Mouse (Mus musculus) activated CD4-positive, CD25-positive, alpha-beta regulatory T cell, adult 9 weeks (primary cell): ENCODE measurements around the gene Klhdc2. TPM values are rescaled to one million over a fixed set of nuclear protein-coding genes. Genes with fewer than 3 reads are reported as not detected.

Experiments used
- polyA plus RNA-seq: library from polyadenylated mRNA; unstranded; fragments of 100-300 nt; shearing (Covaris generic); gene quantifications from one replicate; pipeline ENCODE4 v1.2.1, GENCODE M21; 2017

Gene Klhdc2
- 11.5 TPM for polyA plus RNA-seq

GRCm38 (mm10) chr12:69296511-69297410 lies at the start of gene Klhdc2:
Gene Klhdc2 (plus strand): TSS chr12:69296681.

DNA sequence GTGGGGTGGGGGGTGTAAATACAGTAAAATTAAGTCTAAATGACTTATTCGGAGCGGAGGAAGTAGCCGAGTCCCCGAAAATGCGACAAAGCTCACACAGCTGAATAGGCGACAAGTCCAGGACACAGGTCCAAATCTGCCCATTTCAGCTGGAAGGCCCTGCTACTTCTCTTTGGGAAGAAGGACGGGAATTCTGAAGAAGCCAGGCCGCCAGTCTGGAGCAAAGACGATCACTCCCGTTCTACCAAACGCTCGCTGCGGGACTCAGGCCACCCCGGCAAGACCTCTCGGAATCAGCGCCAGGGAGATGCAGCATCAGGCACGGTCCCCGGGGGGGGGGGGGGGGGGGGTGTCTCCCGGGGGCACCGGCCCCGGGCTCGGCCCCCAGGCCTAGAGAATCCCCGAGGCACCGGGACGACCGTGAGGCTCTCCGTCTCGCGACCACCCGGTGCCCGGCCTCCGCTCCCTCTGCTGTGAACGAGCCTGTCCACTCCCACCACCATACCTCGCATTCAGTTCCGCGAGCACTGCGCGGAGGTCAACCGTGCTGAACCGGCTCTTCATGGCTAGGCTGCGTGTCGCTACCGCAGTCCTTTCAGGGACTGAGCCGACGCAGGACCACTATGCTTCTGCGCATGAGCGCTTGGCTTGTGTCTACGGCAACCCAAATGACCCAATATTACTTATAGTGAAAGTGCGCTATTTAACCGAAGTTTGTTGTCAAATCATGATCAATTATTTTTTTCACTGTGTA lies 60.2 kb downstream of the Klhdc2 start, which contains the start of gene Nemf:
Gene Nemf (minus strand): TSS at position 620 of the 754 bp plus-strand sequence.

Other genes starting within 250 kb of the Klhdc2 start
- gene Rps29, start 137.5 kb upstream of the Klhdc2 start, polyA plus RNA-seq = 2,125 TPM
- gene Lrr1, start 127.9 kb upstream of the Klhdc2 start, polyA plus RNA-seq = 1.4 TPM
- gene Rpl36al, start 112.6 kb upstream of the Klhdc2 start, polyA plus RNA-seq = 474 TPM
- 15.9 TPM for gene Mgat2, start 112.5 kb upstream of the Klhdc2 start, polyA plus RNA-seq
- gene Gm49383, start 99.6 kb upstream of the Klhdc2 start, polyA plus RNA-seq = 15.0 TPM
- gene Dnaaf2, start 98.3 kb upstream of the Klhdc2 start, polyA plus RNA-seq = 7.4 TPM
- 21.0 TPM for gene Gm49384, start 92.4 kb upstream of the Klhdc2 start, polyA plus RNA-seq
- 9.6 TPM for gene Pole2, start 68.5 kb upstream of the Klhdc2 start, polyA plus RNA-seq
- 20.1 TPM for gene Klhdc1, start 55.5 kb upstream of the Klhdc2 start, polyA plus RNA-seq
- 135 TPM for gene Nemf, start 60.5 kb downstream of the Klhdc2 start, polyA plus RNA-seq
- 13.9 TPM for gene Arf6, start 75.5 kb downstream of the Klhdc2 start, polyA plus RNA-seq
- not detected for gene Gm9887, start 75.8 kb downstream of the Klhdc2 start, polyA plus RNA-seq